Mouse (Mus musculus) 3134 (cell line): ENCODE results near the gene Skap1.

Source experiments
- DNase-seq: peaks from one replicate; pipeline ENCODE4 v3.0.0-alpha.2; 2011; ENCODE audit warnings: low spot score; ENCODE audit not compliant: insufficient read length; ENCODE audit errors: extremely low read depth

Skap1 gene

DNA sequence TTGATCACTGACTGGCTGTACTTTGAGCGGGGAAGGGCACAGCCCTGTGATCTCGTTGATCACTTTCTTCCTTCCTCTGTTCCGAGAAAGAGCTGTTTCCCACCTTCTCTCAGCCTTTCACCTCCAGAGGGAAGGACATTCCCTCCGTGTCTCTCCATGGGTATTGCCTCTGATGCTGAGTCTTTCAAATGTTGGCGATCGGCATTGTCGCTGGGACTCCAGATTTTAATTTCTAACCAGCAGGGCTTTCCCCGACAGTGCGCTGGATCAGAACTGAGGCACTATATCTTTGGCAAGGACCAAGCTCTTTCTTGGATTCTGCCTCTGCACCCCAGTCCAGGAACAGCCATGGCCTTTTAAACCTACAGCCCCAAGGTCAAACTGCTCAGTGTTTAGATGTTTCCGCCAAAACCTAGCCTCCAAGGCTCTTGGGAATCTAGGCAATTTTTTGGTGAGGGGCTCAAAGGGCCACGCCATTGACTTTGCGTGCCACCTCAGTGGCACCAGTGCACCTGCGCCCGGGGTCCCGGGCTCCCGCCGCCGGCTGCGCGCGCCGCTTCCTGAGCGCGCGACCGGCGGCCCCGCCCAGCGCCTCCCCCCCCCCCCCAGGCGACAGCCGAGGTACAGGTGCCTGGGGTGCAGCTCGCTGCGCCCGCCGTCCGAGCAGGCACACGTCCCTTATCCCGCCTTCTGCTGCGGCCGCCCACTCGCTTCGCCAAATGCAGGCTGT, at the start of gene Skap1:
Gene Skap1 (plus strand): TSS at position 608 of the 730 bp plus-strand sequence.
- DNase-seq = no peak

DNA sequence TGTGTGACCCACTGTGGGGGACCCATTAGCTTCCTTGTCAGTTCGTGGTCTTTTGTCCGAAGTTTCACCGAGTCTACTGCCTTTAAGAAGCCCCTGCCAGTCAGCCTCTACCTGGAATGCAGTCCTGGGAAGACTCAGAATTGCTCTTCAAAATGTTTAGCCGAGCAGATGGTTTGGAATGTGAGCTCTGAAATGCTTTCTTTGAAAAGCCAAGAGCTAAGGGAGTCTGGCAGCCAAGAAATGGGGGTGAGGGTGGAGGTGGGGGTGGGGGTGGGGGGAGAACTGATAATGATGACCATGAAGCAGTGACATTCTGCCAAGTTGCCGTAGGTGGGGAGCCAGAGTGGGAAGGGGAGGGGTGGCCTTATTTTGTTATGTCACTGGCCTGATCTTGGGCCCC, 43.3 kb upstream of the Skap1 start:
- no peak for DNase-seq

GRCm38 (mm10) chr11:96421517-96422265, 42.7 kb upstream of the Skap1 start:
- DNase-seq = no peak

DNA sequence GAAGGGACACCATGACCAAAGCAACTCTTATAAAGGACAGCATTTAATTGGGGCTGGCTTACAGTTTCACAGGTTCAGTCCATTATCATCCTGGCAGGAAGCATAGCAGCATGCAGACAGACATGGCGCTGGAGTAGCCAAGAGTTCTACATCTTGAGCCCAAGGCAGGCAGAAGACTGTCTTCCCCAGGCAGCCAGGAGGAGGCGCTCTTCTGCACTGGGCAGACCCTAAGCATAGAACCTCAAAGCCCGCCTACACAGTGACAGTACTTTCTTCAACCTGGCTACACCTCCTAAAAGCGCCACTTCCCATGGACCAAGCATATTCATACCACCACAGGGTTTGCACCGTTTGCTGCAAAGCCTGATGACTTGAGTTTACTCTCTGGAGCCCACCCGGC, 39.2 kb upstream of the Skap1 start:
- DNase-seq = no peak

- no peak for DNase-seq
These were observed 38.2 kb upstream of the Skap1 start for GRCm38 (mm10) chr11:96426191-96426590.

DNA sequence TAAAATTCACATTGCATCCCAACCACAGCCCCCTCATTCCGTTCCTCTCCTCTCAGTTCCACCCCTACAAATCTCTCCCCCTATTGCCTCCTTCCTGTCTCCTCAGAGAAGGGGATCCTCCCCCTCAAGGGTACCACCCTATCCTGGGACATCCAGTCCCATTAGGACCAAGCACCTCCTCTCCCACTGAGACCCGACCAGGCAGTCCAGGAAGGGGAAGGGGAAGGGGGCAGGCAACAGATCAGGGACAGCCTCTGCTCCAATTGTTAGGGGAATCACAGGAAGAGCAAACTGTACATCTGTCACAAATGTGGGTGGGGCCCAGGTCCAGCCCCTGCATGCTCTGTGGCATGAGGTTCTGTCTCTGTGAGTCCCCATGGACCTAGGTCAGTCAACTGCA, 37.6 kb upstream of the Skap1 start:
- DNase-seq = no peak

DNA sequence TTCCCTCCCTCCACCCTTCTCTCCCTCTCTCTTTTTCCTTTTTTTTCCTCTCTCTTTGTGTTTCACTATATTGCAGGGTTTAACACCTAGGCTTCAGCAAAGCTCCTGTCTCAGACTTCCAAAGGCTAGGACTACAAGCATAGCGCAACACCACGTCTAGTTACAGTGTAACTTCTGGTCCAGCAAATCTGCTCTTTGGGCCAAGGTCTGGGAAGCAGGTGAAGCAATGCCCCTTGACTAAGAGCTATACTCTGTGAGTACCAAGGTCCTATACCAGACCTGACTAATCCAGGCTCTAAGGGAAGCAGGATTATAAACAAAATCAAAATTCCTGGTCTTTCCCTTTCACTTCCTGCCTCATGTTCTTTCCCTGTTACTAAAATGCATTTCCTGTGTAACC, 35.3 kb upstream of the Skap1 start:
- no peak for DNase-seq

GRCm38 (mm10) chr11:96429891-96430290, 34.5 kb upstream of the Skap1 start:
- no peak for DNase-seq

DNA sequence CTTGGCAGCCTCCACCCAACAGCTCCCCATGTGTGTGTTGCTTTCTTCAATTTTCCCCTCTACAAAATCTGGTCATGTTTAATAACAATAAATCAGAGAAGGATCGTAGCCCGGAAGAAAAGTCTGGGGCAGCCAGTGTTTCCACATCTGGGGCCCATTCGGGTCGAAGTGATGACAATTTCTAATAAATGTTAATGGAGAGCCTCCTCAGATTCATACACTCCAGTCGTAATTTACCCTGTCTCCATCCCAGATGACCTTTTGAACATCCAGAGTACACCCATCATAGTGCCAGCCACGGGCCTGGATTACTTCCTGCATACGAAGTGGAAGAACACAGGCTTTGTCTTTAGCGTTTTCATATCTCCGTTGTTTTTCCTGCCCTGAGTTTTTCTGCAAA, 32.5 kb upstream of the Skap1 start:
- DNase-seq = no peak

DNA sequence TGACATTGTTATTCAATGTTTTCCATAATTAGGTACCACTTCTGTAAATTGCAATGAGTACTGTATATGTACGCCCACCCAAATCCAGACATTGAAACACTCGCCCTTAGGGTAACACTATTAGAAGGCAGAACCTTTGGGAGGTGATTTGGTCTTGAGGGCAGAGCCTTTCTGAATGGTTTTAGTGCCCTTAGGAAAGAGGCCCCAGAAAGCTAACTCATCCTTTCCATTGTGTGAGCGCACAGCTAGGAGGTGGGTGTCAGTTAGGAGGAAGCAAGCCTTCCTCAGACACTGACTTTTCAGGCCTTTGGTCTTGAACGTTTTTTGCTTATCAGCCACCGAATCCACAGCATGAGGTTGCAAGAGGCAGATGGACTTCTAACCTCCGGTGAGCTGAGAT, 29.5 kb upstream of the Skap1 start:
- no peak for DNase-seq

GRCm38 (mm10) chr11:96436525-96436924, 27.9 kb upstream of the Skap1 start:
- no peak for DNase-seq

DNA sequence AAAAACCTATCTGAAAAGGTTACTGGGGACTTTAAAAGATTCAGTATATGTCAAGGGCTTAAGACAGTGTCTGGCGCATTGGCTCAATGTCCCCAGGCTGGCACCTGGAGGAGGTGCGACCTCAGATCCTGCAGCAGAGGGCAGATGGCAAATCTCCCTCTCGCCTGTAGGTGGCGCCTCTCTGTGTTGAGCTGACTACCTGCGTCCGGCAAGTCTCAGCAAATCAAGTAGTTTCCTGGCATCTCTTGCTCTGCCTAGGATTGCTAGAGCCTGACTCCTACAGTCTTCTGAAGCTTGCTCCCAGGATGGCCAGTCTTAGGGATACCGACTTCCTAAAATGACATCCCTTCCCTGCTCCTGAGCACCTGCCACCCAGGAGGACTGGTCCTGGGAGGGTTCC, 25.6 kb upstream of the Skap1 start:
- no peak for DNase-seq

- no peak for DNase-seq
These were observed 22.7 kb upstream of the Skap1 start for GRCm38 (mm10) chr11:96441546-96442185.

DNA sequence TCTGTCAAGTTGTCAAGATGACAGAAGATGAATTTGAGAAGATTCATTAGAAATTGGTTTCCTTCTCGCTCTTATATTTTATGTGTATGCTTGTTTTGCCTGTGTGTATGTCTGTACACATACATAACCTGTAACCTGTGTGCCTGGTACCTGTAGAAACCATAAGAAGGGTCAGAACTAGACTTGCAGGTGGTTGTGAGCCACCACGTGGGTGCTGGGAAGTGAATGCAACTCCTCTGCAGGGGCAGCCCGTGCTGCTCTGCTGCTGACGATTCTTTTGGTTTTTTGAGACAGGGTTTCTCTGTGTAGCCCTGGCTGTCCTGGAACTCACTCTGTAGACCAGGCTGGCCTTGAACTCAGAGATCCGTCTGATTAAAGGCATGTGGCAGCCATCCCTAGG, 21.9 kb upstream of the Skap1 start:
- no peak for DNase-seq

GRCm38 (mm10) chr11:96447931-96448330, 16.5 kb upstream of the Skap1 start:
- no peak for DNase-seq

DNA sequence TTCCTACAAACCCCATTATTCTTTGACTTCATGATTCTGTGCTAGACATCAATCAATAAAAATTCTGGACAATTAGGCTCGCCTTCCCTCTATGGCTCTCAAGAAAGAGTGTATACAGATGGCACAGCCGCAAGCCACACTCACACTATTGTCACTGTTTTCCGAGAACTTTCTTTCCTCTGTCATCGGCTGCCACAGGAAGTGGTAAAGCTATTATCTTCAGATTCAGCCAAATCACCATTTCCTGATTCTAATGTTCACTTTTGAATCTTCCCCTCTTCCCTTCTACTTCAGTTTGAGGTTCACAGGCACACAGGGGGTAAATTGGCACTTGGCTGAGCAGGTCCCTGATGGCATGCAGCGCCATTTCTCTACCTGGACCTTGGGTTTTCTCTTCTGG, 9.3 kb upstream of the Skap1 start:
- no peak for DNase-seq

- DNase-seq = no peak
These were observed 8.6 kb upstream of the Skap1 start for GRCm38 (mm10) chr11:96455699-96456326.

- no peak for DNase-seq
These were observed 7.7 kb upstream of the Skap1 start for GRCm38 (mm10) chr11:96456508-96457305.

- no peak for DNase-seq
These were observed 2.6 kb upstream of the Skap1 start for GRCm38 (mm10) chr11:96461766-96462165.

DNA sequence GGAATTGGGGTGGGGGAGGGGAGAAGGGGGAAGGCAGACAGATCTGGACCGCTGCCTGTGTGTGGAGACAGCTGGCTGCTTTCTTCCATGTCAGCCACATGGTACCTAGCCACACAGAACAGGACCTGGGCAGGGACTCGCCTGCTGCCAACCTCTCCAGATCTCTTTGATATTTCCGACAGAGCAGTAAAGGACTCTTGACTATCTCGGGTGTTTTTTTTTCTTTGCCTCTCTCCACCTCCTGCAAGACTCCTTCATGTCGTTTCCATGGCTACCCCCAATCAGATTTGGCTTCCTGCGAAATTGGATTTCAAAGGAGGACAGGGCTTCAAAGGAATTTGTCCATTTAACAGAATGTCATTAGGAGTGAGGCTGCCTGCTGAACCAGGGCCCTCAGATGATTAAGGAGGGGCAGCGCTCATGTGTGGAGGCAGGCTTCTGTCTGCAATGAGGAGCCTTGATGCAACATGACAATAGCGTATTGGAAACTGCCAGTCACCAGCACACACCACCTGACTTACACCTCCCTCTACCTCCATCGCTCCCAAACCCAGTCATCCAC, 2.1 kb upstream of the Skap1 start:
- no peak for DNase-seq
